Mouse (Mus musculus) liver, adult 2 months (tissue): ENCODE measurements around the gene Syne3. TPM values are rescaled to one million over a fixed set of nuclear protein-coding genes. Genes with fewer than 3 reads are reported as not detected.

Experiments used
- DNase-seq: peaks from one replicate; pipeline ENCODE4 v3.0.0-alpha.2; 2011; ENCODE audit warnings: low read depth, low spot score; ENCODE audit errors: extremely low read depth
- H3K27ac ChIP-seq: fragments of 200-500 bp; replicated peaks from 2 replicates; pipeline ENCODE4 v1.5.1; 2012; ENCODE audit warnings: low read depth, mild to moderate bottlenecking, control low read depth, inconsistent platforms, low read length; ENCODE audit not compliant: insufficient read depth
- H3K27me3 ChIP-seq: fragments of 200-500 bp; 2 replicates; pipeline ENCODE4 v1.6.1; 2012; ENCODE audit warnings: mild to moderate bottlenecking, moderate library complexity, low read length, inconsistent platforms; ENCODE audit not compliant: control insufficient read depth, insufficient read depth
- H3K36me3 ChIP-seq: fragments of 200-500 bp; 2 replicates; pipeline ENCODE4 v1.6.1; 2012; ENCODE audit warnings: low read length, inconsistent platforms; ENCODE audit not compliant: control insufficient read depth, insufficient read depth
- H3K4me1 ChIP-seq: fragments of 200-500 bp; 2 replicates; pipeline ENCODE4 v1.6.1; 2011; ENCODE audit warnings: low read length; ENCODE audit not compliant: control insufficient read depth, insufficient read depth
- H3K4me3 ChIP-seq: fragments of 200-500 bp; 2 replicates; pipeline ENCODE4 v1.5.1; 2011; ENCODE audit warnings: low read depth, mild to moderate bottlenecking, control low read depth, low read length, moderate library complexity; ENCODE audit not compliant: insufficient read depth
- H3K79me2 ChIP-seq: fragments of 200-500 bp; 2 replicates; pipeline ENCODE4 v1.6.1; 2012; ENCODE audit warnings: inconsistent platforms, mild to moderate bottlenecking, low read length, moderate library complexity; ENCODE audit not compliant: control insufficient read depth, insufficient read depth
- H3K9ac ChIP-seq: fragments of 200-500 bp; 2 replicates; pipeline ENCODE4 v1.6.1; 2012; ENCODE audit warnings: low read depth, mild to moderate bottlenecking, control low read depth, inconsistent platforms, low read length
- CTCF ChIP-seq: fragments of 200-500 bp; IDR thresholded peaks from 2 replicates; pipeline ENCODE4 v1.5.1; 2011; ENCODE audit warnings: low read depth, low read length, control low read depth
- POLR2A ChIP-seq: fragments of 200-500 bp; IDR thresholded peaks from 2 replicates; pipeline ENCODE4 v1.6.1; 2011; ENCODE audit warnings: low read length, control low read depth; ENCODE audit not compliant: insufficient read depth; ENCODE audit errors: extremely low read depth
- WGBS: fragments of 180-500 bp; shearing (Covaris S2); methylation state at CpG from one replicate; pipeline ENCODE4 v1.1.7; 2018; 5-methylcytosine and 5-hydroxymethylcytosine counted together
- polyA plus RNA-seq: library from polyadenylated mRNA; depleted of rRNA; stranded (reverse); fragments of >200 nt; gene quantifications from 2 replicates; pipeline ENCODE4 v1.2.3, GENCODE M21; 2012
- total RNA-seq: library from RNA; depleted of rRNA; stranded (reverse); fragments of >200 nt; gene quantifications from 2 replicates; pipeline ENCODE4 v1.2.3, GENCODE M21; 2014

Gene Syne3
- total and polyA plus RNA-seq, 2 experiments: 1.6 to 3.8 TPM

DNA sequence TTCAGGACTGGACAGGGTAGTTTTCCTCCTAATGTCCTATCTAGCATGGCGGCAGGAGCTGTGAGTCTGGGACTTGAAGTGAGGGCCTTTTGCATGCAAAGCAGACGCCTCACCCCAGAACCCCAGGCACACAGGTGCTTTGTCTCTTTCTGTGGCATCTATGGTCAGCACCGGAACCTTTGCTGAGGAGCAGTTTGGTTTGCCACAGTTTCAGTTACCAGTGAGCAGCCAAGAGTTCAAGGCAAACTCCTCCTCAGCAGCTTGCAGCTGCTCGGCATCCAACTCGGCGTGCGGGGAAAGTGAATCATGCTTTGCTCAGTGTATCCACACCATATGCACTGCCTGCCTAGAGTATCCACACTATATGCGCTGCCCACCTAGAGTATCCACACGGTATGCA is 13.2 kb upstream of the Syne3 start:
- no peak overlapping the region for H3K9ac ChIP-seq
- no peaks in the 10 kb centered on the region for H3K79me2 ChIP-seq
- DNase-seq: no peak
- no peak overlapping the region for H3K4me3 ChIP-seq
- WGBS: over 99% methylated on average over 9 of the region's 9 CpGs
- no peak overlapping the region for H3K27ac ChIP-seq
- no peak for TF ChIP-seq CTCF
- no peak for TF ChIP-seq POLR2A
- peaks cover 5% of the 10 kb centered on the region for H3K4me1 ChIP-seq
- no peaks in the 10 kb centered on the region for H3K27me3 ChIP-seq
- H3K36me3 ChIP-seq: no peaks in the 10 kb centered on the region

DNA sequence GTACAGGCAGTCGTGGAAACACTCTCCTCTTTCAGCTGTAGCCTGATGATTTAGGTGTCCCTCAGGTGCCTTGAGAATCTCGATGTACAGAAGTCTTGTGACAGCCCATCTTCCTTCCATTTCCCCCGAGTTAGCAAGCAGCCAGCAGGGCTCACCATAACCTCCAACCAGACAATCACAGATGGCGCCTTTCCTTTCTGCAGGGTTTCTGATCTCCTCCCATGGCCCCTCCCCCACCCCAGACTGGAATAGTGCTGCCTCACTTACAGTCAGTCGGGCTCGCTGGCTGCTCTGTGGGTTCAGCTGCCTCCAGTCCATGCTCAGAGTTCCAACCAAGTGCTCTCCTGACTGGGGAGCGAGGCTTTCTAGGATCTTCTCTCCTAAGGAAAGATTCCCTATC is 12.5 kb upstream of the Syne3 start:
- Histone ChIP-seq H3K4me1 (peaks cover 3% of the 10 kb centered on the region; the same call in 1 of the 2 replicates), H3K9ac (no peak overlapping the region), H3K27ac (no peak overlapping the region), H3K79me2 (no peaks in the 10 kb centered on the region), H3K27me3 (no peaks in the 10 kb centered on the region), H3K36me3 (no peaks in the 10 kb centered on the region), H3K4me3 (no peak overlapping the region)
- TF ChIP-seq CTCF (no peak), POLR2A (no peak)
- WGBS: 73% methylated on average over 7 of the region's 7 CpGs
- no peak for DNase-seq

DNA sequence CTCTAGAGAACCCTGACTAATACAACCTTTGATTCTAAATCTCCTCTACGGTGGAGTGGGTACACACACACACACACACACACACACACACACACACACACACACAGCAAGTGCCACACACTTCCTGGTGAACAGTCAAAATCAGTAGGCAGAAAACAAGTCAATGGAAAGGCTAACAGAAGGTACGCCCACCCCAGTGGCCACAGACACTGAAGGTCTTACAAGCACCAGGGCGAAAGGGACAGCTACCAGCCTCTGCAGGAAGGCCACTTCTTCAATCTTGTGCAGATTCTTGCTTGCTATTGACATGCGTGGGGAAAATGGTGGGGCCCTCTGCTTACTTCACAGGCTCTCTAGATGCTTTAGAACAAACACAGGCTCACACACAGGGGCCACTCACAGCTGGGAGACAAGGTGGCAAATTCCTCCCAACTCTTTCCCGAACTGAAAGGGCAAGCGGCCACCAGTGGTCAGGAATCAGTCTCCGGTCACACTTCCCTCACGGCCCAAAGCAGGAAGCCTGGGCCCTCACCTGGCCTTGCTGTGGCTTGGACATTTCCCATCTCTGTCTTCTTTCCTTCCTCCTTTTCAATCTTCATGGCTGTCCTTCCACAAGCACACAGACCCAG is 11.9 kb upstream of the Syne3 start:
- TF ChIP-seq CTCF: no peak
- TF ChIP-seq POLR2A: no peak
- 82% methylated on average over 8 of the region's 8 CpGs for whole genome bisulfite sequencing
- no peak for DNase-seq
- H3K27me3 ChIP-seq: no peaks in the 10 kb centered on the region
- H3K27ac ChIP-seq: no peak overlapping the region
- H3K36me3 ChIP-seq: no peaks in the 10 kb centered on the region
- H3K4me3 ChIP-seq: no peak overlapping the region
- peaks cover 3% of the 10 kb centered on the region; the same call in 1 of the 2 replicates for H3K4me1 ChIP-seq
- H3K9ac ChIP-seq: no peak overlapping the region
- H3K79me2 ChIP-seq: no peaks in the 10 kb centered on the region

DNA sequence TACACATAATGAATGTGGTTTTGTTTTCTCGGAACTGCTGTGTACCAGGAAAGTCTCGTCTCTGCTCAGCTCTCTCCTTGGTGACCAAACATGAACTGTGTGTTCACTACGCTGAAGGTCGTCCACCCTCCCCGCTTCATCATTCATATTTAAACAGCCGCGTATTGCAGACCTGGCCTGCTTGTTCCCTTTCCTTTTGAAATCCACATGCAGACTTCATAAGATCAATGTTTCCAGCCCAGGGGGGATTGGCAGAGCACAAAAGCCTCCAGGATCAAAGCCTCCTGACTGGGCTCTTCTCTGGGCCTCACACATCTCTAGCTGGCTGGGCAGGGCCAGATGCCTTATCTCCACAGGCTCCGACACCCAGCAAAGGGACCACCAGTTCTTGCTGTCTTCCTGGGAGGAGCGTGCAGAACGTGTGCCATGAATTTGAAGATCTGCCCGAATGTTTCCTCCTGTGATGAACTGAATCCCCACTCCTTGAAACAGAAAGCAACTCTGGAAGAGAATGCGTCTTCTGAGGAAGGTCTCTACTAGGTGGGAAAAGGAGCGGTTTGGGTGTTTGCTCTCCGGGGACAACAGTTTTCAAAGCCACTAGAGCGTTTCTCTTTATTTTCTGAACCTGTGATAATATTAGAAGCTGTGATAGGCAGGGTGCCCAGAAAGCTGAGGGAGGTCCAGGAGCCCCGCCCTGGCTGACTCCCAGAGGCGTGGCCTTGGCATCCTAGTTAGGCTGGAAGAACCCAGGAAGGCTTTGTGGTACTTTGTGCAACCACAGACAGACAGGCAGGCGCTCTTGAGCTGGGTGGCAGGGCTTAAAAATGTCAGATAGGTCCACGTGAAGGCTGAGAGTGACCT is 10.0 kb upstream of the Syne3 start:
- Histone ChIP-seq H3K36me3 (no peaks in the 10 kb centered on the region), H3K79me2 (no peaks in the 10 kb centered on the region), H3K4me1 (peaks cover 3% of the 10 kb centered on the region; the same call in 1 of the 2 replicates), H3K27me3 (no peaks in the 10 kb centered on the region), H3K9ac (no peak overlapping the region; the same call in 1 of the 2 replicates), H3K4me3 (no peak overlapping the region), H3K27ac (peak overlapping the region; percentile 69)
- 0 out of 2 replicates have a peak, but pooled peaks have one; percentile 0 for TF ChIP-seq CTCF
- no peak for TF ChIP-seq POLR2A
- DNase-seq: peak; percentile 89
- WGBS: 33% methylated on average over 19 of the region's 19 CpGs

DNA sequence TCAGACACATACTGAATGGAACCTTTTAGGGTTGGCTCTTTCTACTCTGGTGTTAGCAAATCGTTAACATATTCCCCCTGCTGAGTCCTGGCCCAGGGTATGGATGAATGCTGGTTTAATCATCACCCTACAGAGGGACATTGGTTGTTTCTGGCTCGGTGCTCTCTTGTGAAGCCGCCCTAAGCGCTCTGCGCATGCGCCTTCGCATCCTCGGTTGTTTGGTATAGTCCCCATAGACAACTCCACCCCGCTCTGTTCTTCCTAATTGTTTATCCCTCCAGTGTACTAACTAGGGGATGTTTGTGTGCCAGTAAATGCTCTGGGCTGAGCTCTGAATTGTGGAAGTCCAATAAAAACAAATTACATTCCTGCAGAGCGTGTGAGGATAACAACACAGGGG is 7.0 kb upstream of the Syne3 start:
- Histone ChIP-seq H3K36me3 (no peaks in the 10 kb centered on the region), H3K4me3 (no peak overlapping the region), H3K9ac (no peak overlapping the region), H3K27me3 (no peaks in the 10 kb centered on the region), H3K4me1 (peaks cover 3% of the 10 kb centered on the region; the same call in 1 of the 2 replicates), H3K27ac (no peak overlapping the region), H3K79me2 (no peaks in the 10 kb centered on the region)
- 67% methylated on average over 10 of the region's 10 CpGs for WGBS
- DNase-seq: no peak
- TF ChIP-seq POLR2A (no peak), CTCF (no peak)

DNA sequence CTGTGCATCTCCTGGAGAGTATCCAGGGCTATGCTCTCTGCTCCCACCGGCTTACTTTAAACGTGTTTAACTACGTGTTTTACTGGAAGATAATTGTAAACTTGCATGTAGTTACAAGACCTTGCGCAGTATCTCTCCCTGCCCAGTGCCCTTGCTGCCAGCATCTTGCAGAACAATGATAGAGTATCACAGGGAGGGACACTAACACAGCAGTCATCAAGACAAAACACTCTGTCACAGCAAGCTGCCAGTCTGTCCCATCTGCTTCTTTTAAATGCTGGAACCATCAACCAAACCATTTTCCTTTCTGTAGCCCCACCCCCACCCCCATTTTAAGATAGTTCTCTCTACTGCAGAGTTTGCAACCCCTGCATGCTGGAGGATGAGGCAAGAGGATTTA is 6.6 kb upstream of the Syne3 start:
- H3K36me3 ChIP-seq: no peaks in the 10 kb centered on the region
- DNase-seq: no peak
- 54% methylated on average over 4 of the region's 4 CpGs for WGBS
- H3K79me2 ChIP-seq: no peaks in the 10 kb centered on the region
- peaks cover 3% of the 10 kb centered on the region; the same call in 1 of the 2 replicates for H3K4me1 ChIP-seq
- no peak overlapping the region for H3K27ac ChIP-seq
- no peak for TF ChIP-seq POLR2A
- TF ChIP-seq CTCF: no peak
- H3K4me3 ChIP-seq: no peak overlapping the region
- no peaks in the 10 kb centered on the region for H3K27me3 ChIP-seq
- no peak overlapping the region for H3K9ac ChIP-seq
